Mouse (Mus musculus) heart, embryonic 13.5 days (tissue): ENCODE results near the gene Arhgap4. TPM values are rescaled to one million over a fixed set of nuclear protein-coding genes. Genes with fewer than 3 reads are reported as not detected.

Experiments
- ATAC-seq: fragments of 200-750 bp; cut with Nextera tagmentation; 2 replicates; pipeline ENCODE4 v1.8.0; 2017; ENCODE audit warnings: moderate TSS enrichment; ENCODE audit not compliant: insufficient number of reproducible peaks, low FRiP score, low TSS enrichment; ENCODE audit errors: extremely low read depth
- H3K27ac ChIP-seq: fragments of 300-500 bp; sonication (generic); replicated peaks from 2 replicates; pipeline ENCODE4 v1.5.1; 2015; ENCODE audit warnings: moderate library complexity, mild to moderate bottlenecking, inconsistent platforms
- H3K27me3 ChIP-seq: fragments of 300-500 bp; sonication (generic); replicated peaks from 2 replicates; pipeline ENCODE4 v1.6.1; 2015; ENCODE audit warnings: mild to moderate bottlenecking, inconsistent platforms
- H3K36me3 ChIP-seq: fragments of 300-500 bp; sonication (generic); 2 replicates; pipeline ENCODE4 v1.6.1; 2015; ENCODE audit warnings: mild to moderate bottlenecking, inconsistent platforms
- H3K4me1 ChIP-seq: fragments of 300-500 bp; sonication (generic); 2 replicates; pipeline ENCODE4 v1.6.1; 2015; ENCODE audit warnings: inconsistent platforms
- H3K4me2 ChIP-seq: fragments of 300-500 bp; sonication (generic); 2 replicates; pipeline ENCODE4 v1.6.1; 2015; ENCODE audit warnings: inconsistent platforms, mild to moderate bottlenecking, moderate library complexity
- H3K4me3 ChIP-seq: fragments of 300-500 bp; sonication (generic); 2 replicates; pipeline ENCODE4 v1.5.1; 2015; ENCODE audit warnings: moderate library complexity, mild to moderate bottlenecking, inconsistent platforms
- H3K9ac ChIP-seq: fragments of 300-500 bp; sonication (generic); 2 replicates; pipeline ENCODE4 v1.6.1; 2015; ENCODE audit warnings: inconsistent platforms, mild to moderate bottlenecking, moderate library complexity
- H3K9me3 ChIP-seq: fragments of 300-500 bp; sonication (generic); 2 replicates; pipeline ENCODE4 v1.6.1; 2016; ENCODE audit warnings: inconsistent platforms
- WGBS: fragments of 180-500 bp; shearing (Covaris S2); methylation state at CpG from one replicate; pipeline ENCODE4 v1.1.7; 2015; ENCODE audit warnings: mixed read lengths; 5-methylcytosine and 5-hydroxymethylcytosine counted together
- polyA plus RNA-seq: library from polyadenylated mRNA; unstranded; fragments of >200 nt; fragmentation: Nextera tagmentation; extraction: Ambion mirVana; gene quantifications from 2 replicates; pipeline ENCODE4 v1.2.1, GENCODE M21; 2015

Arhgap4 gene
- polyA plus RNA-seq, 1 experiment from 2014 or later, result 1.5 TPM

DNA sequence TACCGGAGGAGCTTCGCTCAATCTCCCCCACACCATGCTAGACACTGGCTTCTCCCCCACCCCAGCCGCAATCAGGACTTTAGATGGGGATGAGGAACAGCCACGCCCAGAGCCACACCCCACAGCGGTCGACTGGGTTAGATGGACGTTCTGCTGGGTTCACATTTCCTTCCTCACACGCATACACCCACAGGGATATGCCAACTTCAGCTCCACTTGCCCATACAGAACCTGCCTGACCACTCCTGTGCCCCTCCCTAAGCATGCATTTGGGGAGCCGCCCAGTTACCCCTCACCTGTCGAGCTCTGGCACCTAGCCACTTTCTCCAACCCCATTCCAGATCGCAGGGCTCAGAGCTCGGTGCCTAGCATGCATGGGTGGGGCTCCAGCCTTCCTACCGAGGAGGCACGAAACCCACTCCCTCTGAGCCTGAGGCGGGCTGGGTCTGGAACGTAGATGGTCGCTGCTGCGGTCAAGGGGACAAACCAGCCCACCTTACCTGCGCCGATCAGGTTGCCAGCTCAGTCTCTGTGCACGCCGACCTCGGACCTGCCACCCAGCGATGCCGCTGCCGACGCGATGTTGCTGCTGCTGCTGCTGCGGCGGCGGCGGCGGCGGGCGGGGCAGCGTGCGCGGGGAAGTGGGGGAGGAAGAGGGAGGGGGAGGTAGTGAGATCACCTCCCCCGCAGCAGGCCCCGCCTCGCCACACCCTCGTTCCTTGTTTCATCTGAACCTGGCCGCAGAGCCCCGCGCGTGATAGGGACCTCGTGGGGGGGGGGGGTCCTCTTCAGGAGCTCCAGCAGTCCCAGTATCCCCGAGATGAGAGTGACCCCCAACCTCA, 41.3 kb downstream of the Arhgap4 start:
- H3K4me3 ChIP-seq, result peak overlapping the region; percentile 50
- no peak for ATAC-seq
- H3K4me1 ChIP-seq, result no peaks in the 10 kb centered on the region
- H3K9ac ChIP-seq, result peak overlapping the region; percentile 58
- no peak overlapping the region for H3K27ac ChIP-seq
- peaks cover 62% of the 10 kb centered on the region for H3K27me3 ChIP-seq
- H3K9me3 ChIP-seq, result no peaks in the 10 kb centered on the region
- H3K36me3 ChIP-seq, result no peaks in the 10 kb centered on the region
- WGBS, result 14% methylated on average over 38 of the region's 48 CpGs
- peak overlapping the region; percentile 75 for H3K4me2 ChIP-seq

DNA sequence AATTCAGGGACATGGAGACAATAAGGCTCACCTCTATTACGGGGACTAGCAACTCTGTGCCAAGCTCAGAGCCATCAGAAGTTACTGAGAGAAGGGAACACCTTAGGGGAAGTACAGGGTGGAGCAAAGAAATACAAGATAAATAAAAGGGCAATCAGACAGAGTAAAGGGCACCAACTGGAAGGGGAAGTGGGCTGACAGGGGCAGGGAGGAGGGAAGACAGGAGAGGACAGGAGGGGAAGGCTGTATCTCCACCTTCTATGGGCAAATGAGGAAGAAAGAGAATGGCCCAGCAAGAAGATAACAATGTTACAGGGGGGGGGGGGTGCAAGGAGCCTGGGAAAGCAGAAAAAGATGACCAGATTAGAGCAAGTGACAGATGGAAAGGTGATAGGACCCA, 44.7 kb downstream of the Arhgap4 start:
- no peaks in the 10 kb centered on the region for H3K4me1 ChIP-seq
- H3K4me2 ChIP-seq, result no peak overlapping the region
- H3K27me3 ChIP-seq, result peaks cover 64% of the 10 kb centered on the region
- H3K9me3 ChIP-seq, result no peaks in the 10 kb centered on the region
- H3K27ac ChIP-seq, result no peak overlapping the region
- WGBS, result 61% methylated on average over 1 of the region's 1 CpGs
- H3K9ac ChIP-seq, result no peak overlapping the region
- no peak overlapping the region for H3K4me3 ChIP-seq
- no peak for ATAC-seq
- H3K36me3 ChIP-seq, result no peaks in the 10 kb centered on the region

DNA sequence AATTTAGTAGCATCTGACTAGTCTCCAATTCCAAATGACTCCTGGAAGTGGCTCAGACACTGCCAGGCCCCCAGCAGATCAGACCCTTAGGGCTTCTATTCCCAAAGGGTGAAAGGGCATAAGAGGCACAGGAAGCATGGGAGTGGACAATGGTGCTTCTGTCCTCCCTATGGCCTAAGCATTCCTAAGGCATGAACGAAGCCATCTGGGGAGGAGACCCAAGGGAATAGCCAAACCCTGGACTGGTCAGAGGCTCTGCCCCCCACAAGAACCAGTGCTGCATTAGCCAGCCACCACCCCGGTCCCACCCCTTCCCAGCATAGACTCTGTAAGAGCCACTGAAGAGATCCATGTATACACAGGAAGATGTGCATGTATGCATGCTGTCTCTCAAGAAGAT, 45.8 kb downstream of the Arhgap4 start:
- no peak overlapping the region for H3K4me3 ChIP-seq
- peaks cover 53% of the 10 kb centered on the region for H3K27me3 ChIP-seq
- H3K36me3 ChIP-seq, result no peaks in the 10 kb centered on the region
- H3K9ac ChIP-seq, result no peak overlapping the region
- H3K4me1 ChIP-seq, result no peaks in the 10 kb centered on the region
- H3K9me3 ChIP-seq, result no peaks in the 10 kb centered on the region
- WGBS, result 68% methylated on average over 2 of the region's 2 CpGs
- H3K27ac ChIP-seq, result no peak overlapping the region
- H3K4me2 ChIP-seq, result no peak overlapping the region
- no peak for ATAC-seq

DNA sequence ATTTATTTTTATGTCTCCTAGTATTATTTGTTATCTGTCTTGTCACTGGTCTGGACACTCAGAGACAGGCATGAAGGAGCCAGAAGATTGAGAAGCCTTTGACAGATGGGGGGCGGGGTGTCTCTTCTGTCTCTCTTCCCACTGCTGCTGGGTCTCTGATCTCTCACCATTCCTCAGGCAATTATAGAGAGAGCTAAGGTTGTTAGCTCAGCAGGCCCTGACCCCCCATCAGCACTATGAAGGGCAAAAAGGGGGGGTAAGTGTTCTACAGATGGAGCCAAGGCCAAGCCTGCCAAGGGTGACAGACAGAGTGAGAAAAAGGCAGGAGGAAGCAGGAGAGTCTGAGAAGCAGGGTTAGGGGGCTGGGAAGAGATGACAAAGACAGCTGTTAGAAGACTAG, 49.7 kb downstream of the Arhgap4 start:
- no peak overlapping the region for H3K27ac ChIP-seq
- H3K4me2 ChIP-seq, result no peak overlapping the region
- ATAC-seq, result no peak
- no peaks in the 10 kb centered on the region for H3K9me3 ChIP-seq
- no peaks in the 10 kb centered on the region for H3K4me1 ChIP-seq
- no peak overlapping the region for H3K4me3 ChIP-seq
- no peak overlapping the region for H3K9ac ChIP-seq
- no peaks in the 10 kb centered on the region for H3K36me3 ChIP-seq
- 29% methylated on average over 1 of the region's 1 CpGs for WGBS
- peaks cover 27% of the 10 kb centered on the region for H3K27me3 ChIP-seq

DNA sequence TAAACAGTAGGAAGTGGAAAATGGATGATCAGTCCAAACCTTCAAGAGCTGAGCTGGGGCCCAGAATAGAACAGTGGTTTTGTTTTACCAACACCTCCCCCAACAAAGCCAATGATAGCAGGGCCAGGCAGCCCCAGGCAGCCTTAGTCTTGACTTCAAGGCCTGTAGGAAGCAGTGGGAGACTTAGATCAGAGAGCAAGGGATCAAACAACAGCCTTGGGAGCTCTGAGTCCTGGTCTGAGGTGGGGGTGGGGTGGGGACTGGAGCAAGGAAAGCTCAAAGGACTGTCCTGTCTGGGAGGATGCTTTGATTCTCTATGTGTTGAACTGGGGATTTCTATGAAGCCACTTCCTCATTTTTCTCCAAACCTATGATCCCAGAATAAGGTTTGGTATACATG, 50.2 kb downstream of the Arhgap4 start:
- Histone ChIP-seq H3K4me3 (no peak overlapping the region), H3K4me1 (no peaks in the 10 kb centered on the region), H3K36me3 (no peaks in the 10 kb centered on the region), H3K4me2 (no peak overlapping the region), H3K27me3 (peaks cover 23% of the 10 kb centered on the region), H3K27ac (no peak overlapping the region), H3K9ac (no peak overlapping the region), H3K9me3 (no peaks in the 10 kb centered on the region)
- ATAC-seq, result no peak

DNA sequence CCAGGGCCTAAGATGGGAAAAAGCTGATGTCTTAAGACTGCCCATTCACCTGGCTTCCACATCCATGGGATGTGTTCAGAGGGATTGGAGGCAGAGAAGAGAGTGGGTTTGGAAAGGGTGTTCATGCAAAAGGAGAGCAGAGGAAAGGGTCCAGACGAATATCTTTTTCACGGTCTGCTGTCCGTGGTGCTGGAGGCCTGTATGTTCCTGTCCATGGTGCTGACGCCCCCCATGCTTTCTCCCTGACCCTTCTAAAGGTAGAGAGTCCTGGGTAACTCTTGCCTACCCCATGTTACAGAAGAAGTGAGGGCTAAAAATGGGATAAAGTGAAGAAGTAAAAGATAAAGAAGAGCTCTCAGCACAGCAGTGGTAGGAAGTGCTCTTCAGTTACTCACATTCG, 52.3 kb downstream of the Arhgap4 start:
- Histone ChIP-seq H3K9ac (no peak overlapping the region), H3K27ac (no peak overlapping the region), H3K9me3 (no peaks in the 10 kb centered on the region), H3K4me3 (no peak overlapping the region), H3K4me2 (no peak overlapping the region), H3K36me3 (no peaks in the 10 kb centered on the region), H3K4me1 (no peaks in the 10 kb centered on the region), H3K27me3 (peaks cover 6% of the 10 kb centered on the region; the same call in 1 of the 2 replicates)
- WGBS, result 4% methylated on average over 5 of the region's 5 CpGs
- no peak for ATAC-seq

DNA sequence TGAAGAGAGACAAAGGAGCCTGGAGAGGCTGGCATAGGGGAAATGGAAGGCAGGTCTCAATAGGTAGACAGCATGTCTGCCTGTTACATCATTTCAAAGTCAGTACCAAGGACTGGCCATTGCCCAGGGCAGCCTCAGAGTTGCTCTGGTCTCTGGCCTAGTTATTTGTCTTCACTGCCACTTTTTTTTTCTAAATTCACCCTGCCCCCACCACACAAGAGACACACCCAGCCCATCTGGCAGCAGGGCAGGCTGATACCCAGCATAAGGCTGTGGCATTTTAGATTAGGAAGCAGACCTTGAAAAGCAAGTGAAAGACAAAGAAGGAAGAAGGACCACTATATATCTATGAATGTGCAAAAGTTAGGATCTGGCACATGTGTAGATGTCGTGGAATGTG, 53.8 kb downstream of the Arhgap4 start:
- no peaks in the 10 kb centered on the region for H3K9me3 ChIP-seq
- no peak overlapping the region for H3K27ac ChIP-seq
- no peak overlapping the region for H3K4me2 ChIP-seq
- WGBS, result 64% methylated on average over 1 of the region's 1 CpGs
- no peaks in the 10 kb centered on the region for H3K36me3 ChIP-seq
- H3K27me3 ChIP-seq, result peaks cover 5% of the 10 kb centered on the region
- H3K9ac ChIP-seq, result no peak overlapping the region
- no peak overlapping the region for H3K4me3 ChIP-seq
- no peaks in the 10 kb centered on the region for H3K4me1 ChIP-seq
- ATAC-seq, result no peak

DNA sequence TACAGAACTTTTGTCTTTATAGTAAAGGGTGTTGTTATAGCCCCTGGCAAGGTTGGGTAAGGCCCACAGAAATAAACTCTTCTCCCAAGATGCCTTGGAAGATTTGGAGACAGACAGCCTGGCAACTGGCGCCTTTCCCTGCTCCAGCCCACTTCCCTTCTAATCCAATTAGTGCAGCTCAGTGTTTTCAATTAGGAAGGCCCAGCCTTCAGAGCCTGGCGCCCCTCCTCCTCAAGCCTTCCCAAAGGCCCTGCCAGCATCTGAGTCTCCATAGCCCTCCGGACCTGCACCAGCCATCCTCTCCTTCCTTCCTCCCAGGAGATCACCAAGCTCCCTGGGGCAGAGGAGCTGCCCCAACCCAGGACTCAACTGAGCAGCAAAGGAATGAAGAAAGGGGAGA, 54.4 kb downstream of the Arhgap4 start:
- no peak overlapping the region for H3K4me2 ChIP-seq
- no peak overlapping the region for H3K9ac ChIP-seq
- no peak overlapping the region for H3K4me3 ChIP-seq
- H3K27me3 ChIP-seq, result peaks cover 5% of the 10 kb centered on the region
- 20% methylated on average over 3 of the region's 3 CpGs for WGBS
- H3K36me3 ChIP-seq, result no peaks in the 10 kb centered on the region
- no peak for ATAC-seq
- no peaks in the 10 kb centered on the region for H3K9me3 ChIP-seq
- no peak overlapping the region for H3K27ac ChIP-seq
- H3K4me1 ChIP-seq, result no peaks in the 10 kb centered on the region

DNA sequence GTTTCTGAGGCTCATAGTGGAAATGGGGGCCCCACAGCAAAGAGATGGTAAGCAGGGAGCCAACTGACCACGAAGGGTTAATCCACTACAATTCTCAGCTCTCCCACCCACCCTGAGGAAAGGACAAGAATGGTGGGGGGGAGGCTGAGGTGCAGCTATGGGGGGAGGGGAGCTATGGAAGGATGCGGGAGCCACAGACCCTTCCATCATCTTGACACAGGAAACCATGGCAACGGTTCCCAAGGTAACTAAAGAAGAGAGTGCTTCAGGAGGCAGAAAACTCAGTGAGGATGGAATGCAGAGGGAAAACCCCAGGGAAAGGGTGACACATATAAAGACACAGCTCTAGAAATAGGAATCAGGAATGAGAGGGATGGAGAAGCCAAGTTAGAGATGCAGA, 57.0 kb downstream of the Arhgap4 start:
- no peak for ATAC-seq
- WGBS, result 56% methylated on average over 3 of the region's 3 CpGs
- H3K4me1 ChIP-seq, result no peaks in the 10 kb centered on the region
- no peak overlapping the region for H3K9ac ChIP-seq
- no peaks in the 10 kb centered on the region for H3K36me3 ChIP-seq
- H3K27me3 ChIP-seq, result peaks cover 9% of the 10 kb centered on the region
- H3K9me3 ChIP-seq, result no peaks in the 10 kb centered on the region
- H3K27ac ChIP-seq, result no peak overlapping the region
- H3K4me2 ChIP-seq, result no peak overlapping the region
- no peak overlapping the region for H3K4me3 ChIP-seq

DNA sequence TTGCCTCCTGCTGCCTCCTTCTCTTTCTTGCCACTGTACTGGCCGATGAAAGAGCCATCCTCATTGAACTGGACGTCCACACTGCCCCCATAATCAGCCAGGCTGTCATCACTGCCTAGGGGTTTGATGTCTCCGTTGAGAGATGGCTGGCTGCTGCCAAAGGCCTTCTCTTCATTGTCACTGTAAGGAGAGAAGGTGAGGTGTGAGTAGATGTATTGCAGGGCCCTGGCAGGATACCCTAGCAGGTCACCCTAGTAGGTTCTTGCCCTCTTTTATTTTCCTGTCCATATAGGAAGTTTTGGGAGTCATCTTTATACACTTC, 66.6 kb downstream of the Arhgap4 start:
- no peak overlapping the region for H3K4me2 ChIP-seq
- peaks cover 4% of the 10 kb centered on the region; the same call in 1 of the 2 replicates for H3K27me3 ChIP-seq
- 21% methylated on average over 3 of the region's 3 CpGs for WGBS
- H3K9me3 ChIP-seq, result no peaks in the 10 kb centered on the region
- ATAC-seq, result no peak
- no peaks in the 10 kb centered on the region; the same call in 1 of the 2 replicates for H3K4me1 ChIP-seq
- H3K27ac ChIP-seq, result no peak overlapping the region
- H3K9ac ChIP-seq, result no peak overlapping the region
- H3K4me3 ChIP-seq, result no peak overlapping the region
- no peaks in the 10 kb centered on the region for H3K36me3 ChIP-seq

DNA sequence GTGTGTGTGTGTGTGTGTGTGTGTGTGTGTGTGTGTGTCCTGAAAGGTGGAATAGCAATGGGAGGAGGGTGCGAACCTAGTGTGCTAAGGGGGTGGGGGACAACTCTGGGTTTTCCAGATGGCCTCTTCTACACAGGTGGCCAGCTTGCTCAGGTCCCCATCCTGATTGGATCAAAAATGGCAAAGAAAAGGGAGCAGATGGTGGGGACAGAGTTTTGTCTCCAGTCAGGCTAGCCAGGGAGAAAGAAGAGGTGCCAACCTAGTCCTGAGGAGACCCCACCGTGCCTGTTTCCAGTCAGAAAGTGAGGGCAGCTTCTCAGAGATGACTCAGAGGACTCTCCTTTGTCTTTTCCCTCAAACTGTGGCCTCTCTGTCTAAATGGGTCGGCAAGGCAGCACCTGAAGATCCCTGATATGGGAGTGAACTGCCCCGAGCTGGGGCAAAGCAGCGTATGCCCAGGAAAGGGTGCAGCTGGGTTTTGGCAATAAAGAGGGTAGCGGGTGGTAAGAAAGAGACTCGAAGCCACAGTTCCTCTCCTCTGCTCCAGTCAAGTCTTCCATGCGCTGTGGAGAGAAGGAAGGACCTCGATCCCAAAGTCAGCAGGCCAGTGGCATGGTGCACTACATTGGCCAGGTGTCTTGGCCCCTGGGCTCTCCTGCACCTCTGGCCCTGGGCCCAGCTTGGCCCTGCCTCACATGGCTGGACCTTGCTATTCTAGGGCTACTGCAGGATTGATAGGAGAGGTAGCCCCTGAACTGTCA, 67.2 kb downstream of the Arhgap4 start:
- no peaks in the 10 kb centered on the region for H3K36me3 ChIP-seq
- H3K4me1 ChIP-seq, result no peaks in the 10 kb centered on the region; the same call in 1 of the 2 replicates
- no peak for ATAC-seq
- H3K9ac ChIP-seq, result no peak overlapping the region
- no peak overlapping the region for H3K4me3 ChIP-seq
- H3K27ac ChIP-seq, result no peak overlapping the region
- no peaks in the 10 kb centered on the region for H3K9me3 ChIP-seq
- H3K27me3 ChIP-seq, result peaks cover 4% of the 10 kb centered on the region; the same call in 1 of the 2 replicates
- no peak overlapping the region for H3K4me2 ChIP-seq
- 71% methylated on average over 9 of the region's 9 CpGs for WGBS
